Mouse (Mus musculus) intestine, postnatal 0 days (tissue): Measurements from ENCODE around the gene Myo18b. TPM values are rescaled to one million over a fixed set of nuclear protein-coding genes. Genes with fewer than 3 reads are reported as not detected.
A peak's percentile ranks its signal among the peaks of the same experiment; 100 is the strongest.

Experiments used
- ATAC-seq: fragments of 200-750 bp; cut with Nextera tagmentation; 2 replicates; pipeline ENCODE4 v1.8.0; 2017; ENCODE audit warnings: mild to moderate bottlenecking, moderate TSS enrichment, moderate library complexity
- H3K27ac ChIP-seq: fragments of 300-500 bp; sonication (generic); 2 replicates; pipeline ENCODE4 v1.5.1; 2014; ENCODE audit warnings: mild to moderate bottlenecking, low read depth, low read length, moderate library complexity
- H3K27me3 ChIP-seq: fragments of 300-500 bp; sonication (generic); replicated peaks from 2 replicates; pipeline ENCODE4 v1.6.1; 2014; ENCODE audit warnings: low read length, mixed read lengths; ENCODE audit not compliant: control insufficient read depth, insufficient read depth
- H3K36me3 ChIP-seq: fragments of 300-500 bp; sonication (generic); 2 replicates; pipeline ENCODE4 v1.6.1; 2014; ENCODE audit warnings: mild to moderate bottlenecking, moderate library complexity; ENCODE audit not compliant: control insufficient read depth, insufficient read depth
- H3K4me1 ChIP-seq: fragments of 300-500 bp; sonication (generic); replicated peaks from 2 replicates; pipeline ENCODE4 v1.6.1; 2014; ENCODE audit warnings: antibody characterized with exemption, low read length, mixed read lengths; ENCODE audit not compliant: control insufficient read depth, insufficient read depth
- H3K4me2 ChIP-seq: fragments of 300-500 bp; sonication (generic); replicated peaks from 2 replicates; pipeline ENCODE4 v1.6.1; 2014; ENCODE audit warnings: low read depth, mild to moderate bottlenecking, moderate library complexity
- H3K4me3 ChIP-seq: fragments of 300-500 bp; sonication (generic); 2 replicates; pipeline ENCODE4 v1.5.1; 2014; ENCODE audit warnings: low read depth, low read length
- H3K9ac ChIP-seq: fragments of 300-500 bp; sonication (generic); 2 replicates; pipeline ENCODE4 v1.6.1; 2014; ENCODE audit warnings: mild to moderate bottlenecking, low read depth, low read length
- H3K9me3 ChIP-seq: fragments of 300-500 bp; sonication (generic); 2 replicates; pipeline ENCODE4 v1.6.1; 2016; ENCODE audit warnings: mixed run types; ENCODE audit not compliant: control insufficient read depth
- CTCF ChIP-seq: sonication (generic); IDR thresholded peaks from 2 replicates; pipeline ENCODE4 v1.5.1; 2016; ENCODE audit warnings: low read depth, mild to moderate bottlenecking, control low read depth, antibody characterized with exemption, moderate library complexity
- WGBS: fragments of 180-500 bp; shearing (Covaris S2); extraction: QIAGEN DNeasy Blood & Tissue Kit; methylation state at CpG from one replicate; pipeline ENCODE4 v1.1.7; 2014; 5-methylcytosine and 5-hydroxymethylcytosine counted together
- polyA plus RNA-seq: library from polyadenylated mRNA; unstranded; fragments of >200 nt; fragmentation: Nextera tagmentation; extraction: Ambion mirVana; gene quantifications from 2 replicates; pipeline ENCODE4 v1.2.1, GENCODE M21; 2015

Myo18b gene
- polyA plus RNA-seq, 1 experiment from 2014 or later, result 0.09 TPM

GRCm38 (mm10) chr5:112641770-112642169 lies 254.4 kb downstream of the Myo18b start:
- H3K36me3 ChIP-seq, result no peaks in the 10 kb centered on the region
- H3K27me3 ChIP-seq, result no peaks in the 10 kb centered on the region
- no peaks in the 10 kb centered on the region for H3K4me1 ChIP-seq
- H3K9ac ChIP-seq, result no peak overlapping the region
- no peak overlapping the region for H3K27ac ChIP-seq
- no peak for TF ChIP-seq CTCF
- no peak overlapping the region for H3K4me2 ChIP-seq
- ATAC-seq, result no peak
- H3K4me3 ChIP-seq, result no peak overlapping the region
- no peaks in the 10 kb centered on the region for H3K9me3 ChIP-seq

- no peak overlapping the region for H3K9ac ChIP-seq
Observed at GRCm38 (mm10) chr5:112641131-112641530, 255.0 kb downstream of the Myo18b start.

GRCm38 (mm10) chr5:112640651-112641050 lies 255.5 kb downstream of the Myo18b start:
- no peak for TF ChIP-seq CTCF
- peak overlapping the region; percentile 32; the same call in 1 of the 2 replicates for H3K4me2 ChIP-seq
- no peaks in the 10 kb centered on the region for H3K27me3 ChIP-seq
- no peaks in the 10 kb centered on the region for H3K36me3 ChIP-seq
- no peak overlapping the region for H3K27ac ChIP-seq
- no peak overlapping the region for H3K4me3 ChIP-seq
- peak; percentile 61; the same call in 1 of the 2 replicates for ATAC-seq
- H3K9me3 ChIP-seq, result no peaks in the 10 kb centered on the region
- 23% methylated on average over 13 of the region's 13 CpGs for WGBS
- H3K9ac ChIP-seq, result no peak overlapping the region
- H3K4me1 ChIP-seq, result no peaks in the 10 kb centered on the region

More at GRCm38 (mm10) chr5:112641131-112641530, 255.0 kb downstream of the Myo18b start:
- ATAC-seq, result no peak
- Histone ChIP-seq H3K27ac (no peak overlapping the region), H3K4me3 (no peak overlapping the region), H3K9me3 (no peaks in the 10 kb centered on the region), H3K4me2 (peak overlapping the region; percentile 32; the same call in 1 of the 2 replicates), H3K4me1 (no peaks in the 10 kb centered on the region), H3K36me3 (no peaks in the 10 kb centered on the region), H3K27me3 (no peaks in the 10 kb centered on the region)
- no peak for TF ChIP-seq CTCF
- 26% methylated on average over 20 of the region's 20 CpGs for WGBS

Other genes with a start within 250 kb of the Myo18b start
- gene Grk3, start 119.4 kb upstream of the Myo18b start, polyA plus RNA-seq, result 2.9 and 4.4 TPM in 2 replicates
- gene Crybb2, start 173.8 kb upstream of the Myo18b start, polyA plus RNA-seq, result not detected in 2 replicates
- 0.93 and 1.2 TPM in 2 replicates for gene Crybb3, start 185.2 kb upstream of the Myo18b start, polyA plus RNA-seq